Mouse (Mus musculus) layer of hippocampus, adult 9-10 months (tissue): ENCODE data around the gene Igfbp5.

Source experiments
- DNase-seq: peaks from one replicate; pipeline ENCODE4 v3.0.0; 2022; ENCODE audit warnings: low spot score

Gene Igfbp5

DNA sequence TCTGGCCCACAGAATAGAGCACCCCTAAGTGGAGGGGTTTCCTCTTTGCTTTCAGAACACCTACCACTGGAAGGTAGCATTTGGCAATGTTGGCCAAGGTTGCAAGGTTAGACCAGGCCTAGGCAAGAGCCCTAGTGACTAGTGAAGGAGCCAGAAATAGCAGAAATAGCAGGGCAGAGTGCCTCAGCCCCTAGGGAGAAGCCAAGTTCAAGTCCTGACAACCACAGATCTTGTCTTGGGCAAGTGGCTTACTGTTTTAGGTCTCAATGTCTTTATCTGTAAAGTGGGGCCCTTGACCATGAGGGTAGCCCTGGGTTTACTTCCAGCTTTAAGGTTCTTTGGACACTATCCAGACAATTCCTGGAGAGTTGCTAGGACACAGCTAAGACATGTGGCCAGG is 5.4 kb downstream of the Igfbp5 start:
- no peak for DNase-seq

DNA sequence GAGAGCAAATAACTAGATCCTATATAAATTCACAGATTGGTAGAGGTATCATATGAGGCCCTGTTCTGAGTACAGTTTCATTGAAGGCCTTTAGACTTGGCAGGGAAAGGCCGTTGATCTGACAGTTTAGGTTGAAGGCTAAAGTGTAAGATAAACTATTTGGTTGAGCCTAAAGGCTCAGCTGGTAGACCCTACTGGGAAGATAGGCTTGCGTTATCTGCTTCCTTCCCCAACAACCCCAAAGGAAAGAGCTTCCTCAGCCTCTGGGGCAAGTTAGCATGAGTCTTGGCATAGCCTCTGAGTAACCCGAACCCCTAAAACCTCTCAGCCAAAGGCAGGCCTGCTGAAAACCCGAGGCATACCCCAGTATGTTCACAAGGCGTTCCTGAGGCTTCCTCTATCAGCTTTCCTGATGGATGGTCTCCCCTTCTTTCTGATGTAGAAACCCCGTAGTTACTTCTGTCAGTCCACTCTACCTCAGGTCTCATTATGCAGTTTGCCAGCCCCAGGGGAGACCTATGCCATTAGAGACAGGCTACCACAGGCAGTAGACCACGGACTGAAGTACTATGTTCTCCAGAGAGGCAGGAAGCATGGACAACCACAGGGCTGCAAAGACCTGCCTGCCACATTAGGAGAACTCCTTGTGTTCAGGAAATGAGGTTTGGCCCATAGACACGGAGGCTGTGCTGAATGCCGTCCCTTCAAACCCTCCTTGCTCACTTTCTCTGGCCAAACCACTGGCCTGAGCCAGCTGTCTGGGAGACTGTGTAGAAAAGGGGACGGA is 6.1 kb downstream of the Igfbp5 start:
- DNase-seq, result no peak

DNA sequence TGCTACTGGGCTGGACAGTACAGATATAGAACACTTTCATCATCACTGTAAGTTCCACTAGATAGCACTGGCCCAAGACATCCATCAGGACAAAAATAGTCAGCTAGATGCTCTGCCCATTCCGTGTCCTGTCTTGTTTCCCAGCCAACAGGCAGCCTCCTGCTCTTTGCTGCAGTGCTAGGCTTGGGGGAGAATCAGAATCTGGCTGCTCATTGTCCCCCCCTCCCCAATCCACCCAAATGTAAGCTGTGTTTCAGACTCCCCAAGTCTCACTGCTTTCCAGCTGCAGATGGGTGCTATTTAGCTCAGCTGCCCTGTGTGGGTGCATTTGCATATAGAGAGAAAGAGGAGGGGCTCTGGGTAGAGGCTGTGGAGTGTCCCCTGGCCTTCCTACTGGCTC is 7.3 kb downstream of the Igfbp5 start:
- DNase-seq, result no peak

DNA sequence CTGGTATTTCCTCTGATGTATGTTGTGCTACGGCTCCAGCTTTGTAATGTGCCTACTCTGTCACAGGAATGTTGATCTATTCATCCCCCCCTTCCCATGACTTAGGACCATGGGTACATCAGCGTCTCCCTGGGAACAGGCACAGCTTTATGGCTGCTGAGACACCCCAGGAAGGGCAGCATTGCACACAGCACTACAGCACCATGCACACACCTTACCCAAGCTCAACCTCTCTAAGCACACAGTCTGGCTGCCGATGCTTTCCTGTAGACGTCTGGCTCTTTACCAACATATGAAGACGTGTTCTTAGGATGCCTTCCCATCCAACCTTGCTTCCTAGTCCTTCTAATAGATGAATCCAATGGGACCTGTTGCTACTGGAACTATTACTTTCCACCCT is 8.3 kb downstream of the Igfbp5 start:
- no peak for DNase-seq

DNA sequence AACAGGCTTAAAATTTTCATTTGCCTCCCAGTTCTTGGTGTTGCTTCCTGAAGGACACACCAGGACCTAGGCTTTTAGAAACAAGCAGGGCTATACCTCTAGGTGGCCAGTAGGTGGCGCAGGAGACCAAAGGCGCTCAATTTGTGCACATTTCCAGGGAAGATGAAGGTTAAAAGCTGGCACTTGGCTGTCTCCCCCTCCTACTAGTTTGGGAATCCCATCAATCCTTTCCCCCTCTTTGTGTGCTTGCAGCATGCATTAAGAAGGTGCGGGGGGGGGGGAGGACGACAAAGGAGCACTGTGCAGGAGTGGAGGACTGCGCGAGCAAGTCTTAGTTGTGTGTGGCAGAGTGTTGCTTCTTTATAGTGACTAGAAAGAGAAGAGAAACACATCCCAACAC is 8.8 kb downstream of the Igfbp5 start:
- no peak for DNase-seq

DNA sequence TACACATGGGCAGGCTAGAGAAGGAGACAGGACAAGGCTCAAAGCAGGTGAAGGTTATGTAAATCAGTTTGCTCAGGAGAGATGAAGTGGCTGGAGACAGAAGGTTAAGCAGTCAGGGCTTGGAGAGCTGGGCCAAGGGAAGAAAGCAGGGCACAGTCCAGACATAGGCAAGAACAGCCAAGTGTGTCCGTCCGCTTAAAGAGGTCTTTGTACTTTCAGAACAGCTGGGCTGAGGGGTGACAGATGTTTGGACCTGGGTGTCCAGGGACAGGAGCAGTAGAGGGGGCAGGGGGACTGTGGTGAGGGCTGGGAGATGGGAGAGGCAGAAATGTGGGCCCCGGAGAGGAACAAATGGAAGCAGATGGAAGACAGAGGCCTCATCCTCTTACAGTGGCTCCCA is 10.4 kb downstream of the Igfbp5 start:
- DNase-seq, result no peak

DNA sequence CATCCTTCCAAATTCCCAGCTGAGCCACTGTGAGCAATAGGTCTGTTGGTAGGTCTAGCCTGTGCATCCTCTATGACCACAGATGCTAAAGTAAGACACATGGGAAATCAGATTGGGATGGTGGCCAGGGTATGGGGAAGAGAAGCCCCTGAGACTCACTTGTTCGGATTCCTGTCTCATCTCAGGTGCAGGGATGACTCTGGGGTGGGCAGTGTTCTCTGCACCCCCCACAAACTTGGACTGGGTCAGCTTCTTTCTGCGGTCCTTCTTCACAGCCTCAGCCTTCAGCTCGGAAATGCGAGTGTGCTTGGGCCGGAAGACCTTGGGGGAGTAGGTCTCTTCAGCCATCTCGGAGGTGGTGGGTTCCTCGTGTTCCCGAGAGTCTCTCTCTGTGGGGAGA is 11.0 kb downstream of the Igfbp5 start:
- DNase-seq, result no peak

DNA sequence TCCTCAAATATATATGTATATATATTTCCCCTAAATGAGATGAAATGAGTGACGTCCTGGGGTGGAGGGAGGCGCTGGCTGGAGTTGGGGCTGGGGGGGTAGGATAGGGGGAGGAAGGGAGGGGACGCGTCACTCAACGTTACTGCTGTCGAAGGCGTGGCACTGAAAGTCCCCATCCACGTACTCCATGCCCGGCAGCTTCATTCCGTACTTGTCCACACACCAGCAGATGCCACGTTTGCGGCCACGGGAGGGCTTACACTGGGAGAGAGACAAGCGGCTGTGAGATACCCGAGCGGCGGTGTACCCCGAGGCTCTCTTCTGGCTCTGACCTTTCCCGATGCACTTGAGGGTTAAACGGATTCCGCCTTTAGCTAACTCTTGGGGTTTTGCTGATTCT is 12.4 kb downstream of the Igfbp5 start:
- DNase-seq, result no peak

DNA sequence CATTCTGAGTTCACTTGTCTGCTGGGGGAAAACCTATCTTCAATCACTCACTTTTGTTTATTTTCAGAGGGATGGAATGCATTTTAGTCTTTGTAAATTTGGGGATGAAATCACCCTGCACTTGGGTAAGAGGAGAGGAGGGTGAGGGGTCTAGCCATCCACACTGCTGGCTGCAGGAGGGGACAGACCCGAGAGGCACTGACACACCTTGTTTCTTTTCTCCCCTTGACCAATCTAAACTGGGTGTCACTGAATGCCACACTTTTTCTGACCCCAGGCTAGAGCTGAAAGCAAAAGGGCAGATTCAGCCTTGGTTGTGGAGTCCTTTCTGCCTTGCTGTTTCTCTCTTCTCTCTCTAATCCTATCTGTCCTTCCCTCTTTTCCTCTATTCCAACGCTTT is 13.0 kb downstream of the Igfbp5 start:
- DNase-seq, result no peak

DNA sequence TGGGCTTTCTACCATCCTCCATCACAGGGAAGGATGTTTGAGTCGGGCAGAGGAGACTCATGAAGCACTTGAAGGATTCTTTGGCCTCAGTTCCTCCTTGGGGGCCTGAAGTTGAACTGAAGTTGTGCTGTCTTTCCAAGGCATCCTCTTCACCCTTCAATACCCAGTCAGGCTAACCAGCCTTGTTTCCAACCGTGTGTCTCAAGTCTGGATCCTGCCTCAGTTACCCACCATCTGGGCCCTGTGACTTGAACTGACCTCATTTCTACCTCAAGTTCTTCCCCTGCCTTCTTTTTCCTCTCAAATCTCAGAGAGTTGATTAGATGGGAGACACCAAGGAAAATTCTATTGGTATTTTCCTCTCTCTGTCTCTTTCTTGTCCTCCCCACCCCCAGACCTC is 14.2 kb downstream of the Igfbp5 start:
- DNase-seq, result no peak

DNA sequence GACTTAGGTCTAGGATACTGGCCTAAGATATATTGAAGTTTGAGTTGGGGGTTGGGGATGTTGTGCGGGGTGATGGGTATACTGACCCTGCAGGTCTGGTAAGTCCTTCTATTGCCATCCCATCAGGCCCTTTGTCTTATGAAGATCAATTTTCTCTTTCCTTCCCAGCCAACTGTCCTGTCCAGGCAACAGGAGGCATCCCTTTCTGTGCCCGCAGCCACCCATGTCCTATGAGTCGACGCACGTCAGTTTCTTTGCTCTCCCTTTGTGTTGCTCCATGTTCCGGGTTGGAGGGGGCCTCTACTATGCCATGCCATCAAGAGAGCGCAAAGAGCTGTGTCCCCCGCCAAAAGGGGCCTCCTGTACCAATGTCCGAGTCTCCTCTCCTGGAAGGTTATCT is 14.7 kb downstream of the Igfbp5 start:
- DNase-seq, result no peak

DNA sequence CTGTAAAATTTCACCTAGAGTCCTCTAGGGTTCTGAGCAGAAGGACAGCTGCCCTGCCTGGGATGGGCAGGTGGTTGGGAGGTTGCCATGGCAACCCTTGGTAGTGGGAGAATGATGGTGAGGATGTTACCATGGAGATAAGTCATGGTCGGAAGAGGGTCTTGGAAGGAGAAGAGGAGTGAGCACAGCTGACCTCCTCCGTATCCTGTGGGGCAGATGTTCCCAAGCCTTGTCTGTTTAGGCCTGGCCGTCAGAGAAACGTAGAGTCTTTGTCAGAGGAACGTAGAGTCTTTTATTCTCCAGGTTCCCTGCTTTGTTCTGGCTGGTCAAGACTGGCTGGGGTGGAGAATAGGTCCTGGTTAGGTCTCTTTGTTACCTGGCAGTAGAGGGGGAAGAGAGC is 15.8 kb downstream of the Igfbp5 start:
- DNase-seq, result no peak

DNA sequence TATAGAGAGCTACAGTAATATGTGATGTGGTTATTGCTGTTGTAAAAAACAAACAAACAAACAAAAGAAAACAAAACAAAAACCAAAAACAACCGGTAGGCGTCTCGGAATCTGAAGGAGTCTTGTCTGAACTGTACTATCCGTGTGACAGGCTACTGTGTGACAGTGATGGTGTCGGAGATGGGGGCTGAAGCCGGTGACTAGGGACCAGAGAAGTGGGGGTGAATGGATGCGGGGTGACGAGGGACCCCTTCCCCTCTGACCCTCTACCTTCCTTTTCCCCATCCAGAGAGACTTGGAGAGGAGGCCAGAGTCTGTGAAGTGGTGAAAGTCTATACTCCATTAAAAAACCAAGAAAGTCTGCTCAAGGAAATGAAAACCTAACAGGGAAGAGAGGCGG is 16.4 kb downstream of the Igfbp5 start:
- no peak for DNase-seq

DNA sequence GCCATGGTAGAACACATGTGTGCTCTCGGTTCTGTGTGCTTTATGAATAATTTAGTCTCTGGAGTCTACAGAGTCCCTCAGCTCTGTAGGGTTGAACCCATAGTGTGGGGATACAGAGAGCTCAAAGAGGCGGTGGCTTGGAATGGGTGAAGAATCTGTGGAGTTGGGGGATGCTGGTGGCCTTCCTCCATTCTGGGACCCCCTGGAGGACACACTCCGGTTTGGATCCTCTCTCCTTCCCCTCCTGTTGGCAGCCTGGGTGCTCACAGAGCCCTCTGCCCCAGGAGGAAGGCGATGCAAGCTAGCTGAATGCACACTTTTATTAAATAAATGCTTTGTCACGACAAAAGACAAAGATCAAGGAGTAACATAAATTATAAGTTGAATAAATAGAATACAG is 17.1 kb downstream of the Igfbp5 start:
- no peak for DNase-seq

DNA sequence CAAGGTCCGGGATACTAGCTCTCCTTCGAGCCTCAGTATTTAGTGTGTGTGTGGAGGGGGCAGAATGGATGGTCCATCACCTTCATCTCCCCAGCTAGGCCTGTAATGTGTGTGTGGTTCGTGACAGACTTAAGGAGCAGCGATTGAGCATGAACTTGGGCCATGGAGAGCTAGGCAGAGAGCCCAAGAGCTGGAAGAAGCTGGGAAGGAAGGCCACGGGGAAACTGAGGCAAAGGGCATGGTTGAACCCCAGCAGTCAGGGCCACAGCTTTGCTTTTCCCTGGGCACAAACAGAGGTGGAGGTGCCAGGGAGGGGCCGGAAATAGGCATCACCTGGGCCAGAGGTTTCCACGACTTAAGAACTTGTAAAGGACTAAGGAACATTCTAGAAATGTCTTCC is 17.5 kb downstream of the Igfbp5 start:
- no peak for DNase-seq

DNA sequence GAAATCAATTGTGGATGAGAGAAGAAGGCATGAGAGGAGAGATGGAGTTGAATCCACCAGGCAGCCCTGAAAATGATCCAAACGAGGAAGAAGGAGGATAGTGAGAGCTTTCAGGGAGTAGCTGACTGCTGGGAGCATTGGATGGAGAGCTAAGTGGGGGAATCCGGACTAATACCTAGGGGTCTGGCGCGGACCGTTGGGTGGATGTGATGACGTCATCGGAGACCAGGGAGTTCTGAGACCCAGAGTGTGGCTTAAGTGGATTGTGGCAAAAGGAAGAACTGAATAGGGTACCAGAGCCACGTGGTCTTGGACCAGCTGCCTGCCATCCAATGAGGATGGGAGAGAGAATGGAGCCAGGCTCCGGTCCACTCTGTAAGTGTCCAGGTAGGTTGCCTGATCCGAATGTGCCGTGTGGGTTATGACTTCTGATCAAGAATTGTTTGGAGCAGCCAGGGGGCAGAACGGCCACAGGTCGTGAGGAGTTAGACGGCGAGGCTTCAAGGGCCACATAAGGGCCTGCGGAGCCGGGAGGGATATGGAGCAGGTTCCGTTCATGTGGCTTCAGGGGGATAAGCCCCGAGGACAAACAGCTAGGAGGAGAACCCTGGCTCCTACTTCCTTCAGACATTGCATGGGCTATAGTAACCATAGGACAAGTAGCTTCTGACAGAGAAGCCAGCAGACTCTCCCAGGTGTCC is 18.3 kb downstream of the Igfbp5 start:
- DNase-seq, result no peak

DNA sequence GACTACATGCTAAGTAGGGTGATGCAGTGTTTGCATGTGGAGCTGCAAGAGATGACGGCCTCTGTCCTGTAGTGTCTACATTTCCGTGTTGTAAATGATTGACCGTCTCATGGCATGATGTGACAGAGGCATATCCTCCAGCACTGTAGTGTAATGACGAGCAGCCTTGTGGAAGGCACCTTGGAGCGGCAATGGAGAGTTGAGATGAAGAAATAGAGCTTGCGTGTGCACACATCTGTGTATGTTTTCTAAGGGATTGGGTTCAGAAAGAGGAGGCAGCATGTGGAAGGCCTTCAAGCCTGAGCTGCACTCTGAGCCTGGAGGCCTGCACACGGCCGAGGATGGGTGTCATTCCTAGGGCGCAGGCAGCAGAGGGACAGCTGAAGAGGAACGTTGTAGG is 19.0 kb downstream of the Igfbp5 start:
- DNase-seq, result no peak

DNA sequence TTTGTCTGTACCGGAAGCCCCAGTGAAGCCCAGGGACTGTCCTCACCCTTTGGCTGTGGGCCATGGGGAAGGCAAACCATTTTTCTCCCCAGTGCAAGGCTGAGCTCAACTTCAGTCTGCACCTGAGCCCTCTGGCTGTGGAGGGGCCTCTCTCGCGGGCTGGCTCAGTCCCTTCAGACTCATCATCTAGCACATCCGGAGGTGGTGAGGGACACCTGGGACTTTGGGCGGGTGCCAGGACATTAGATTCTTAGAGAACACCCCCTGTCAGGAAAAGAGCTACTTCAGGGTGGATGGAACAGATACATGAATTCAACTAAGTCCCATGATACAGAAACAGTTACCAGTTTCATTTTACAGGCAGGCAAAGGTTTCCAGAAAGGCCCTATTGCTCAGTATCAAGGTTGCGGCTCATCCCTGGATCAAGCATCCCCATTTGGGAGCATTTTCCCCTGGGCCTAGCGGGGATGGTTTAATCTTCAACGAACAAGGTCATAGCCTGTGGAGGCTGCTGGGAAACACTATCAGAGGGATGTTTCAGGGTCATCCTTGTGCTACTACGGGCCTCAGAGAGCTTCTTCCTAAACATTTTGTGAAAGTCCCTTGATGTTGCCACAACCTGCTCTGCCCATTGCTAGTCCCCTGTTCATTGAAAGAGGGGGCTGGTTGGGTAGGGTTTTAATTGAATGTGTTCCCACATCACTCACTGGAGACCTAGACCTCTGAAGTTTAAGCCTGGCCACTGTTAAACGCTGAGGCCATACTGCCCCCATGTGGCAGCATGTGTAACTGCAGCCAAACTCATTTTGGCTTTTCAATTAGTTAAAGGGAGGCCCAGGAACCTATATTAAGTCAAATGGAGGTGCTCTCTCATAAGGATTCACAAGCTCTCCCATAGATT is 20.1 kb downstream of the Igfbp5 start:
- DNase-seq, result no peak

DNA sequence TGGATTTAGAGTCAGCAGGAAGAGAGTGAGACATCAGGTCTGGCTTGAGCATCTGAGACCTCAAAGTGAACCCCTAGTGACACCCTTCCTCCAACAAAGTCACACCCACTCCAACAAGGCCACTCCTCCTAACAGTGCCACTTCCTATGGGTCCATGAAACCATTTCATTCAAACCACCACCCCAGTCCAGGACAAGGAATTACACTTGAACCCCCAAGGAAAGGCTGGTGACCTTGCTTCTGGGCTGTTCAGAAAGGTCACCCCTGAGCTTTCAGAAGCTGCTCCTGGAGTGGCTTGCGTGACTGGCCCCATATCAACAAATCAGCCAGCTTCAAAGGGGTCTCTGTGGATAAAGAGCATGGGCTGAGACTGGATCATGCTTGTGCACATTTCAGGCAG is 20.9 kb downstream of the Igfbp5 start:
- DNase-seq, result no peak

DNA sequence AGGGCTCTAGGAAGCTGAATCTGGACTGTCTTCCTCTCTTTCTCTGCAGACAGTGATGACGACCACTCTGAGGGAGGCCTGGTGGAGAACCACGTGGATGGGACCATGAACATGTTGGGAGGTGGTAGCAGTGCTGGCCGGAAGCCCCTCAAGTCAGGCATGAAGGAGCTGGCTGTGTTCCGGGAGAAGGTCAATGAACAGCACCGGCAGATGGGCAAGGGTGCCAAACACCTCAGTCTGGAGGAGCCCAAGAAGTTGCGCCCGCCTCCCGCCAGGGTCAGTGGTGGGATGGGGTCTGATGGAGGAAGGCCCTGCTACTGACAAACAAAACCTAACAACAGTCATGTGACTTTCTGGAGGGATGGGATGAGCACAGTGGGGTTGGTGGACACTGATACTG is 25.6 kb downstream of the Igfbp5 start:
- DNase-seq, result no peak

DNA sequence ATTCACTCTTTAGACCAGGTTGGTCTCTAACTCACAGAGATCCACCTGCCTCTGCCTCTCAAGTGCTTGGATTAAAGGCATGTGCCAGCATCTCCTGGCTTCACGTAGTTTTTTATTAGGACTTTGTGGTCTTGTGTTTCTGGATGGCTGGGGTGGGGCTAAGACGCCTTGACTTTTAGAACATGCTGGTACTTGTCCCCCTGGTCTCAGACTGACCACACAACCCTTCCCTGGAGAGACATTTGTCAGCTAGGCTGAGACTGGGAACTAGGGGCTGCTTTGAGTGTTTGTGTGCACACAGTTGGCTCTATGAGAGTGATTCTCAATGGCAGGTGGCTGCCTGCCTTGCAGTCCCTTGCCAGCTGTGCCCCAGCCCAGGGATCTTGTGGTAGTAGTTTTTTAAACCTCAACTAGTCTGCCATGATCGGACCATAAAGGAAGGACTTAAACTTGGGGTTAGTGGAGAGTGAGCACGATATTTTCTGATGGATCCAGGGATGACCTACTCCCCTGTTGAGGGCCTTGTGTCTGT is 26.8 kb downstream of the Igfbp5 start:
- no peak for DNase-seq

DNA sequence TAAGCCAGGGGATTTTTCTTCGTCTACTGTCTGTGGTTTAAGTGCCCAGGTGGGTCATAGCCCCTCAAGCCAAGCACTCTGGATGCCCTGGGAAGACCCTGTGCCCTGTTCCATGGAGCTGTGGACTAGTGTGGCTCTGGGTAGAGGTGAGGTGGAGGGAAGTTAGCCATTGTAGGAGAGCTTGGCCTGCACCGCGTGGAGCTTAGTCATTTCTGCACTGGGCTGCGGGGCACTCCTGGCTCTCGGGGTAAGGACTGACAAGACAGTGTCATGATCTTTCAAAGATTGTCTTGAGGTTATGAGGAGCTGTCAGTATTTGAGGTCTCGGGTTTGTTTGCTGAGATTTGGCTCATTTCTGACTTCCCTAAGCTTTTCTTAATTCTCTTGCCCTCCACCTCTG is 30.0 kb downstream of the Igfbp5 start:
- no peak for DNase-seq
